Mouse (Mus musculus) embryo, embryonic 10.5 days (tissue): ENCODE measurements around the gene Vbp1.

Experiments used
- DNase-seq: peaks from one replicate; pipeline ENCODE4 v3.0.0-alpha.2; 2015; ENCODE audit warnings: low spot score

Vbp1 gene

DNA sequence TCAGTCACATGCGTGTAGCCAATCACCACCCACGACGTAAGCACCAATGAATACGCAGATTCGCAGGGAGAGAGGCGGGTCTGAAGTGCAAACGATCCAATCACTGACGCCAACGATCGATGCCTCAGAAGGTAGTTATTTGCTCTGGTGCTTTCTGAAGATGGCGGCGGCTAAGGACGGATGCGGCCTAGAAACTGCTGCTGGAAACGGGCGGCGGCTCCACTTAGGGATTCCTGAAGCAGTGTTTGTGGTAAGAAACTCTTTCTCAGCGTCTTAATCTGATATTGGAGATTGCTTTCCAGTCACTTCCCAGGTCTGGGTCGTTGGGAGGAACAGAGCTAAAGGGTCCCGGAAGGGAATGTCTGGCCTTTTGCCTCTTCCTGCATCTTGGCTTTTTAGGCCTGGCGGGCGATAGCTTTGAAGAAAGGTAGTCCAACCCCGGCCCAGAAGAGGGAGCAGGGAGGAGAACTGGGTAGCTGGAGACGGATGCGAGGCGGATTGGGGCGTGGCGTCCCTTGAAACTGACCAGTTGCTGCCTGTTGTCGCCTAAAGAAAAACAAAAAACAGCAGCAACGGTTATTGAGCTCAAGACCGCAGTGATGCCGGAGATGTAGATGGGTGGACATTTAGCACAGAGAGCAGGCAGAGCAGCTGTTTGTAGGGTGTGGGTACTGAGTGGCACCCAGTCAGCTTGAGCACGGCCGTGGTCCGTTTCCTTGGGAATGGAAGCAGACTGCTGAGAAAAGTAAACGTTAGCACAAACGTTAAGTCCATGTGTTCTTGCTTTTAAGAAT is at the start of gene Vbp1:
Gene Vbp1, plus strand, starts transcription at position 121 of the 794 bp plus-strand sequence.
- DNase-seq: peak; percentile 93

DNA sequence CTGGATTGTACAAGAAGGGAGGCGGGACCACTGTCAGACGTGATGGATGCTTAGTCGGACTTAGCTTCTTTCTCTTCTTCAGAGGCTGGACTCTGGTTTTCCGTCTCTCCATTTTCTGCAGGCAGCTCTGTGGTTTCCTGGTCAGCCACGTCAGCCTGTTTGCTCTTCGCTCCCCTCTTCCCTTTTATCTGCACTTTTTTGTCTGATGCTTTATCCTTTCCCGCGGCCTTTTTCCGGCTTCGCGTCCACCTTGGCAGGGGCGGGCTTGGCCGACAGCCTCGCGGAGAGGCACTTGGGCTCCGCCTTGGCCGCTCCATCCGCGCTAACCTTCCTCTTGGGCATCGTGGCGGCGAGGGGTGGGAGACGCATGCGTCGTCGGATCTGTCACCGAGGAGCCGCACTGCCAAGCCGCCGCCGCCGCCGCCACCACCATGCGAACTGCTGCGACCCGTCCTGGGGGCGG is 38.9 kb upstream of the Vbp1 start:
- peak; percentile 72 for DNase-seq

DNA sequence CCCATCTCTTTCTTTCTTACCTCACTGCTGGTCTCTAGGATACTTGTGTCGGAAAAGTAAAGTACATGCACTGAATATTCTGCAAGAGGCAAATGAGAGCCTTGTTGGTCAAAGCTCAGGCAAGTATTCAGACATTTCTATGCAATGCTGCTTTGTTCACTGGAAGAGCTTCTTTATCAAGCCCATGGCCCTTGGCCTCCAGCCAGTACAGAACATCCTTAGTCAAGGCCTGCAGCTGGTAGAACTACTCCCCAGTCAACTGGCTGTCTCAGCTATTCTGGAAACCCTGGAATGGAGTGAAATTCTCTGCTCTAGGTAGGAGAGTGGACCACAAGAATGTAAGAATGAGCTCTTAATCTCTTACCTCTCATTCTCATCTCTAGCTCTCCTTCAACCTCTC is 24.2 kb upstream of the Vbp1 start:
- no peak for DNase-seq

DNA sequence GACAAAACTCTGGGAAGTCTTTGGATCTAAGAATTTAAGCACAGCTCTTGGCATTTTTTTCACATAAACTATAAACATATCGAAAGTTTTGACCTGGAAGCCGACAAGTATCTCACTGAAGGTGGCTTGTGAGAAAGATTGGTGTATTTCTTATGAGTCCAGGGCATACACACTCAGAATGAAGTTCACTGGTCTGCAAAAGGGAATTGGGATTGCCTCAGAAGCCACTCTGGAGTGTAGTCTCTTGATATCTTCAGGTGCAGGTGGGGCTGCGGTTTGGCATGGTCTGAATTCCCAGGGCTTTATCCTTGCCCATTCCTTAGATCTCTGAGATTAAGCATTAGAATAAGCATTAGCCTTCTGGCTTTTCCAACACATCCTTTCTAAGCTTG is 316 bp upstream of the Vbp1 start:
- DNase-seq: no peak

DNA sequence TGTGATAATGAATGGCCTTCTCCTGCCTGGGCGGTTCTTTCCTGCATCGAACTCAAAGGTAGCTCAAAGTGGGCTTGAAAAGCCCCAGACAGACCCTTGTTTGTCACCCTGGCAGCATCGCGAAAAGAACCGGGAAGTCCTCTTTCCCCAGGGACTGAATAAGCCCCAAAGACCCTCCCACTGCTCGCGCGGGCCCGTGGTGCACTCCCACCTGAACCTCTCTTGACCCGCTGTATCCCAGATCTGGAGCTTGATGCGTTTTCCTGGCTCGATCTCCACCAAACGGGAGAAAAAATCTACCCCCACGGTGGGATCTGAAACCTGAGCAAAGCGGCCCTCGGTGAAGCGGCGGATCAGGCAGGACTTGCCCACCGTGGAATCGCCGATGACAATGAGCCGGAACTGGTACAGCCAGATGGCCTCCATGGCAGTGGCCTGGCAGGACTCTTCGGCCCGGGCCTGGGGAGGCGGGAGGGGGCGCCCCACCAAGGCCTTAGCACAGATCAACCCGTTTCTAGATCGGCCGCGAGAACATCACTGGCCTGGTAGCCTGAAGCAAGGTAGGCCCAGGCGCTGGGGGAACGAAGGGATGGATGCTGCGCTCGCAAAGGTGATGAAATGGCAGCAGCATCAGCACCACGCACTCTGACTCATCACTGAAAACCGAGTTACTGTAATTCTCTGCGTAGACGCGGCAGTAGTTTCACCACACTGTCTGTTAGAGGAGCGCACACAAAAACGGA is 63.7 kb downstream of the Vbp1 start, which contains the start of gene Rab39b:
Gene Rab39b, minus strand, starts transcription at position 650 of the 743 bp plus-strand sequence.
- DNase-seq: peak; percentile 71

DNA sequence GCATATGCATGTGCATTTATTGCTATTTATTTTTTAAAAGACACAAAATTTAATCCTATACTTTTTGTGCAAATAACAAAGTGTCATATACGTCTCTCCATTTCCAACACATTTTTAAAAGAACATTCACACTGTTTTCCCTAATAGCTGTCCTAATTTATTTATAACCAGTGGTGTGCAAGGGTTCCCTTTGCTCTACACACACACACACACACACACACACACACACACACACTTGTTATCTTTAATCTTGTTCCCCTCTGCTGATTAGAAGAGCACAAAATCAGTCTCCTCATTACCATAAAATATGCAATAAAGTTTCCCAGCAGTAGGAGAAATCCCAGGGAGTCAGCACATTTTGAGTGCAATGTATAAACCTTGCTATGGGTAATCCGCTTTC is 64.4 kb downstream of the Vbp1 start:
- no peak for DNase-seq
